Mouse (Mus musculus) hindbrain, embryonic 13.5 days (tissue): ENCODE data around the gene Vps50. TPM values are rescaled to one million over a fixed set of nuclear protein-coding genes. Genes with fewer than 3 reads are reported as not detected.
"Not testable (repeated sequence)": the region's sequence is repeated elsewhere in the genome, so short reads cannot be mapped to it uniquely, and the experiment has no call there.

ENCODE experiments used
- ATAC-seq: fragments of 200-750 bp; cut with Nextera tagmentation; 2 replicates; pipeline ENCODE4 v1.8.0; 2017; ENCODE audit warnings: moderate TSS enrichment; ENCODE audit not compliant: low FRiP score
- H3K27ac ChIP-seq: fragments of 300-500 bp; sonication (generic); 2 replicates; pipeline ENCODE4 v1.5.1; 2015; ENCODE audit warnings: inconsistent platforms, mild to moderate bottlenecking, moderate library complexity
- H3K27me3 ChIP-seq: fragments of 300-500 bp; sonication (generic); 2 replicates; pipeline ENCODE4 v1.6.1; 2015; ENCODE audit warnings: mild to moderate bottlenecking, inconsistent platforms
- H3K36me3 ChIP-seq: fragments of 300-500 bp; sonication (generic); 2 replicates; pipeline ENCODE4 v1.6.1; 2015; ENCODE audit warnings: mild to moderate bottlenecking, inconsistent platforms
- H3K4me1 ChIP-seq: fragments of 300-500 bp; sonication (generic); replicated peaks from 2 replicates; pipeline ENCODE4 v1.6.1; 2015; ENCODE audit warnings: inconsistent platforms
- H3K4me2 ChIP-seq: fragments of 300-500 bp; sonication (generic); 2 replicates; pipeline ENCODE4 v1.6.1; 2015; ENCODE audit warnings: inconsistent platforms, mild to moderate bottlenecking, moderate library complexity
- H3K4me3 ChIP-seq: fragments of 300-500 bp; sonication (generic); 2 replicates; pipeline ENCODE4 v1.5.1; 2015; ENCODE audit warnings: mild to moderate bottlenecking, inconsistent platforms
- H3K9ac ChIP-seq: fragments of 300-500 bp; sonication (generic); 2 replicates; pipeline ENCODE4 v1.6.1; 2015; ENCODE audit warnings: mild to moderate bottlenecking, inconsistent platforms
- H3K9me3 ChIP-seq: fragments of 300-500 bp; sonication (generic); 2 replicates; pipeline ENCODE4 v1.6.1; 2016; ENCODE audit warnings: inconsistent platforms
- WGBS: fragments of 180-500 bp; shearing (Covaris S2); methylation state at CpG from one replicate; pipeline ENCODE4 v1.1.7; 2015; 5-methylcytosine and 5-hydroxymethylcytosine counted together
- polyA plus RNA-seq: library from polyadenylated mRNA; unstranded; fragments of >200 nt; fragmentation: Nextera tagmentation; extraction: Ambion mirVana; gene quantifications from 2 replicates; pipeline ENCODE4 v1.2.1, GENCODE M21; 2015

Vps50 gene
- polyA plus RNA-seq, 1 experiment from 2014 or later, result 53.6 TPM

- H3K27ac ChIP-seq, result no peak overlapping the region
- H3K4me2 ChIP-seq, result no peak overlapping the region
- no peak for ATAC-seq
Observed at GRCm38 (mm10) chr6:3544970-3545369, 46.8 kb downstream of the Vps50 start.

GRCm38 (mm10) chr6:3548959-3549358, 50.8 kb downstream of the Vps50 start:
- Histone ChIP-seq H3K4me3 (no peak overlapping the region), H3K9me3 (no peaks in the 10 kb centered on the region), H3K27ac (no peak overlapping the region), H3K27me3 (no peaks in the 10 kb centered on the region), H3K4me2 (no peak overlapping the region), H3K36me3 (peaks cover 11% of the 10 kb centered on the region), H3K9ac (no peak overlapping the region), H3K4me1 (no peaks in the 10 kb centered on the region)
- no peak for ATAC-seq
- WGBS, result 82% methylated on average over 3 of the region's 3 CpGs

More at GRCm38 (mm10) chr6:3544970-3545369, 46.8 kb downstream of the Vps50 start:
- Histone ChIP-seq H3K4me3 (no peak overlapping the region), H3K9me3 (no peaks in the 10 kb centered on the region), H3K4me1 (no peaks in the 10 kb centered on the region), H3K9ac (no peak overlapping the region), H3K27me3 (no peaks in the 10 kb centered on the region), H3K36me3 (peaks cover 11% of the 10 kb centered on the region)
- 24% methylated on average over 1 of the region's 1 CpGs for WGBS

- no peak for ATAC-seq
- no peaks in the 10 kb centered on the region for H3K4me1 ChIP-seq
- no peak overlapping the region for H3K4me2 ChIP-seq
- WGBS, result 93% methylated on average over 1 of the region's 1 CpGs
- H3K27ac ChIP-seq, result no peak overlapping the region
- H3K27me3 ChIP-seq, result no peaks in the 10 kb centered on the region
- H3K36me3 ChIP-seq, result peaks cover 11% of the 10 kb centered on the region
- no peak overlapping the region for H3K9ac ChIP-seq
- no peak overlapping the region for H3K4me3 ChIP-seq
- H3K9me3 ChIP-seq, result no peaks in the 10 kb centered on the region
Observed at GRCm38 (mm10) chr6:3549992-3550391, 51.8 kb downstream of the Vps50 start.

- H3K27me3 ChIP-seq, ATAC-seq, H3K9ac ChIP-seq, H3K4me3 ChIP-seq, H3K9me3 ChIP-seq, H3K27ac ChIP-seq, H3K4me2 ChIP-seq, H3K36me3 ChIP-seq, H3K4me1 ChIP-seq: not testable (repeated sequence)
- 88% methylated on average over 9 of the region's 9 CpGs for WGBS
Observed at GRCm38 (mm10) chr6:3552681-3553080, 54.5 kb downstream of the Vps50 start.

- H3K9ac ChIP-seq, result no peak overlapping the region
- H3K4me1 ChIP-seq, result 0 out of 2 replicates have a peak, but pooled peaks cover 3% of the 10 kb centered on the region
- H3K27me3 ChIP-seq, result no peaks in the 10 kb centered on the region
- H3K9me3 ChIP-seq, result no peaks in the 10 kb centered on the region
- no peak overlapping the region for H3K4me3 ChIP-seq
- 87% methylated on average over 4 of the region's 4 CpGs for WGBS
- ATAC-seq, result no peak
- peaks cover 6% of the 10 kb centered on the region for H3K36me3 ChIP-seq
- no peak overlapping the region for H3K4me2 ChIP-seq
- H3K27ac ChIP-seq, result no peak overlapping the region
Observed at GRCm38 (mm10) chr6:3557177-3557576, 59.0 kb downstream of the Vps50 start.

GRCm38 (mm10) chr6:3560009-3560408, 61.8 kb downstream of the Vps50 start:
- Histone ChIP-seq H3K4me3 (no peak overlapping the region), H3K4me2 (no peak overlapping the region), H3K4me1 (0 out of 2 replicates have a peak, but pooled peaks cover 3% of the 10 kb centered on the region), H3K27me3 (no peaks in the 10 kb centered on the region), H3K36me3 (peaks cover 6% of the 10 kb centered on the region), H3K9me3 (no peaks in the 10 kb centered on the region), H3K27ac (no peak overlapping the region), H3K9ac (no peak overlapping the region)
- WGBS, result 74% methylated on average over 5 of the region's 5 CpGs
- ATAC-seq, result peak; percentile 54; the same call in 1 of the 2 replicates

GRCm38 (mm10) chr6:3562301-3562700, 64.1 kb downstream of the Vps50 start:
- Histone ChIP-seq H3K27ac (no peak overlapping the region), H3K4me2 (no peak overlapping the region)

GRCm38 (mm10) chr6:3564118-3564517, 65.9 kb downstream of the Vps50 start:
- peaks cover 16% of the 10 kb centered on the region; the same call in 1 of the 2 replicates for H3K36me3 ChIP-seq
- not testable (repeated sequence) for H3K4me3 ChIP-seq, H3K9me3 ChIP-seq, H3K9ac ChIP-seq, H3K27ac ChIP-seq, ATAC-seq, H3K27me3 ChIP-seq, H3K4me1 ChIP-seq, H3K4me2 ChIP-seq

More at GRCm38 (mm10) chr6:3562301-3562700, 64.1 kb downstream of the Vps50 start:
- H3K9me3 ChIP-seq, result no peaks in the 10 kb centered on the region
- H3K27me3 ChIP-seq, result no peaks in the 10 kb centered on the region
- no peak overlapping the region for H3K4me3 ChIP-seq
- peaks cover 16% of the 10 kb centered on the region; the same call in 1 of the 2 replicates for H3K36me3 ChIP-seq
- H3K9ac ChIP-seq, result no peak overlapping the region
- 0 out of 2 replicates have a peak, but pooled peaks cover 3% of the 10 kb centered on the region for H3K4me1 ChIP-seq
- ATAC-seq, result no peak

- Histone ChIP-seq H3K4me1 (0 out of 2 replicates have a peak, but pooled peaks cover under 1% of the 10 kb centered on the region), H3K4me3 (no peak overlapping the region), H3K9ac (no peak overlapping the region), H3K4me2 (no peak overlapping the region), H3K27me3 (no peaks in the 10 kb centered on the region), H3K27ac (no peak overlapping the region), H3K36me3 (peaks cover 16% of the 10 kb centered on the region; the same call in 1 of the 2 replicates), H3K9me3 (no peaks in the 10 kb centered on the region)
- 88% methylated on average over 4 of the region's 4 CpGs for WGBS
- no peak for ATAC-seq
Observed at GRCm38 (mm10) chr6:3565005-3565404, 66.8 kb downstream of the Vps50 start.

- 94% methylated on average over 1 of the region's 1 CpGs for WGBS
Observed at GRCm38 (mm10) chr6:3565667-3566066, 67.5 kb downstream of the Vps50 start.

GRCm38 (mm10) chr6:3567071-3567610, 69.0 kb downstream of the Vps50 start:
- Histone ChIP-seq H3K4me3 (no peak overlapping the region), H3K36me3 (peaks cover 23% of the 10 kb centered on the region), H3K9me3 (no peaks in the 10 kb centered on the region), H3K27ac (no peak overlapping the region), H3K4me2 (no peak overlapping the region), H3K9ac (no peak overlapping the region), H3K27me3 (no peaks in the 10 kb centered on the region), H3K4me1 (no peaks in the 10 kb centered on the region)
- ATAC-seq, result no peak
- WGBS, result 95% methylated on average over 7 of the region's 7 CpGs

More at GRCm38 (mm10) chr6:3565667-3566066, 67.5 kb downstream of the Vps50 start:
- Histone ChIP-seq H3K27ac (no peak overlapping the region), H3K4me1 (no peaks in the 10 kb centered on the region), H3K4me3 (no peak overlapping the region), H3K36me3 (peaks cover 16% of the 10 kb centered on the region; the same call in 1 of the 2 replicates), H3K27me3 (no peaks in the 10 kb centered on the region), H3K9ac (no peak overlapping the region), H3K9me3 (no peaks in the 10 kb centered on the region), H3K4me2 (no peak overlapping the region)
- ATAC-seq, result no peak

- Histone ChIP-seq H3K27ac (no peak overlapping the region), H3K4me3 (no peak overlapping the region), H3K4me2 (no peak overlapping the region), H3K9me3 (no peaks in the 10 kb centered on the region), H3K36me3 (peaks cover 25% of the 10 kb centered on the region), H3K9ac (no peak overlapping the region), H3K4me1 (no peaks in the 10 kb centered on the region), H3K27me3 (no peaks in the 10 kb centered on the region)
- 89% methylated on average over 2 of the region's 2 CpGs for WGBS
- no peak for ATAC-seq
Observed at GRCm38 (mm10) chr6:3572221-3572815, 74.1 kb downstream of the Vps50 start.

- WGBS, result 94% methylated on average over 8 of the region's 8 CpGs
- H3K9me3 ChIP-seq, result no peaks in the 10 kb centered on the region
- H3K36me3 ChIP-seq, result peaks cover 25% of the 10 kb centered on the region
- ATAC-seq, result no peak
- no peak overlapping the region for H3K4me3 ChIP-seq
- no peaks in the 10 kb centered on the region for H3K27me3 ChIP-seq
- no peaks in the 10 kb centered on the region for H3K4me1 ChIP-seq
- no peak overlapping the region for H3K27ac ChIP-seq
- H3K4me2 ChIP-seq, result no peak overlapping the region
- H3K9ac ChIP-seq, result no peak overlapping the region
Observed at GRCm38 (mm10) chr6:3573787-3574186, 75.6 kb downstream of the Vps50 start.
